Mouse (Mus musculus) neural tube, embryonic 10.5 days (tissue): Measurements from ENCODE around the gene Arel1.

Source experiments
- DNase-seq: peaks from one replicate; pipeline ENCODE4 v3.0.0-alpha.2; 2017; ENCODE audit warnings: low spot score; ENCODE audit errors: extremely low spot score

Arel1 gene

GRCm38 (mm10) chr12:84907627-84908480 lies 62.8 kb downstream of the Arel1 start:
- no peak for DNase-seq

- peak; percentile 39 for DNase-seq
These were observed 63.6 kb downstream of the Arel1 start for GRCm38 (mm10) chr12:84907024-84907626.

- DNase-seq: no peak
These were observed 66.3 kb downstream of the Arel1 start for GRCm38 (mm10) chr12:84904399-84904798.

GRCm38 (mm10) chr12:84900317-84900716 lies 70.4 kb downstream of the Arel1 start:
- no peak for DNase-seq

GRCm38 (mm10) chr12:84897322-84897721 lies 73.4 kb downstream of the Arel1 start:
- no peak for DNase-seq

- no peak for DNase-seq
These were observed 74.5 kb downstream of the Arel1 start for GRCm38 (mm10) chr12:84896235-84896634.

GRCm38 (mm10) chr12:84893648-84894628 lies 76.8 kb downstream of the Arel1 start:
- peak; percentile 35 for DNase-seq

- no peak for DNase-seq
These were observed 80.4 kb downstream of the Arel1 start for GRCm38 (mm10) chr12:84890289-84890688.

GRCm38 (mm10) chr12:84885107-84885876 lies 85.4 kb downstream of the Arel1 start:
- DNase-seq: no peak

GRCm38 (mm10) chr12:84884423-84885076 lies 86.2 kb downstream of the Arel1 start:
- DNase-seq: no peak

GRCm38 (mm10) chr12:84882796-84883195 lies 87.9 kb downstream of the Arel1 start:
- DNase-seq: no peak

GRCm38 (mm10) chr12:84880091-84880490 lies 90.6 kb downstream of the Arel1 start:
- DNase-seq: no peak

GRCm38 (mm10) chr12:84876481-84877121 lies 94.1 kb downstream of the Arel1 start, which contains the start of gene Ltbp2:
Ltbp2 (minus strand) TSS chr12:84876532.
- DNase-seq: peak; percentile 81

GRCm38 (mm10) chr12:84875761-84876480 lies 94.8 kb downstream of the Arel1 start:
- peak; percentile 60 for DNase-seq

GRCm38 (mm10) chr12:84873434-84873833 lies 97.3 kb downstream of the Arel1 start:
- no peak for DNase-seq

- DNase-seq: no peak
These were observed 98.4 kb downstream of the Arel1 start for GRCm38 (mm10) chr12:84872310-84872709.
